Mouse (Mus musculus): ENCODE results near the gene Csrp1. TPM values are rescaled to one million over a fixed set of nuclear protein-coding genes. Genes with fewer than 3 reads are reported as not detected.

Csrp1 gene
- total RNA-seq (2015; ENCODE audit: low replicate concordance), result 46.5 and 48.6 TPM in 2 replicates
- total RNA-seq (2017; ENCODE audit: low replicate concordance), result 31.8 and 44.7 TPM in 2 replicates

- ATAC-seq (replicated peaks; ENCODE audit: low FRiP score, poor library complexity, severe bottlenecking), result no peak
Measured at GRCm38 (mm10) chr1:135719983-135720382, at the start of gene Csrp1. Gene Csrp1 (plus strand): TSS chr1:135720061.

GRCm38 (mm10) chr1:135670397-135671130 lies 49.3 kb upstream of the Csrp1 start:
- ATAC-seq (replicated peaks; ENCODE audit: low FRiP score, poor library complexity, severe bottlenecking), result peak; percentile 66; the same call in 1 of the 2 replicates

- no peak for ATAC-seq (replicated peaks; ENCODE audit: low FRiP score, poor library complexity, severe bottlenecking)
Measured at GRCm38 (mm10) chr1:135671406-135671805, 48.5 kb upstream of the Csrp1 start.

GRCm38 (mm10) chr1:135671956-135672355 lies 47.9 kb upstream of the Csrp1 start:
- ATAC-seq (replicated peaks; ENCODE audit: low FRiP score, poor library complexity, severe bottlenecking), result no peak

- ATAC-seq (replicated peaks; ENCODE audit: low FRiP score, poor library complexity, severe bottlenecking), result no peak
Measured at GRCm38 (mm10) chr1:135672374-135672773, 47.5 kb upstream of the Csrp1 start.

- ATAC-seq (replicated peaks; ENCODE audit: low FRiP score, poor library complexity, severe bottlenecking), result no peak
Measured at GRCm38 (mm10) chr1:135673423-135673822, 46.4 kb upstream of the Csrp1 start.

GRCm38 (mm10) chr1:135675449-135676129 lies 44.3 kb upstream of the Csrp1 start:
- no peak for ATAC-seq (replicated peaks; ENCODE audit: low FRiP score, poor library complexity, severe bottlenecking)

- ATAC-seq (replicated peaks; ENCODE audit: low FRiP score, poor library complexity, severe bottlenecking), result no peak
Measured at GRCm38 (mm10) chr1:135676247-135676646, 43.6 kb upstream of the Csrp1 start.

GRCm38 (mm10) chr1:135676938-135677682 lies 42.8 kb upstream of the Csrp1 start:
- ATAC-seq (replicated peaks; ENCODE audit: low FRiP score, poor library complexity, severe bottlenecking), result no peak

- no peak for ATAC-seq (replicated peaks; ENCODE audit: low FRiP score, poor library complexity, severe bottlenecking)
Measured at GRCm38 (mm10) chr1:135678145-135678544, 41.7 kb upstream of the Csrp1 start.

- no peak for ATAC-seq (replicated peaks; ENCODE audit: low FRiP score, poor library complexity, severe bottlenecking)
Measured at GRCm38 (mm10) chr1:135680716-135681115, 39.1 kb upstream of the Csrp1 start.

GRCm38 (mm10) chr1:135681122-135681521 lies 38.7 kb upstream of the Csrp1 start:
- ATAC-seq (replicated peaks; ENCODE audit: low FRiP score, poor library complexity, severe bottlenecking), result 0 out of 2 replicates have a peak, but pooled peaks have one; percentile 42

- ATAC-seq (replicated peaks; ENCODE audit: low FRiP score, poor library complexity, severe bottlenecking), result no peak
Measured at GRCm38 (mm10) chr1:135684895-135685294, 35.0 kb upstream of the Csrp1 start.

- ATAC-seq (replicated peaks; ENCODE audit: low FRiP score, poor library complexity, severe bottlenecking), result no peak
Measured at GRCm38 (mm10) chr1:135685316-135685715, 34.5 kb upstream of the Csrp1 start.

GRCm38 (mm10) chr1:135686792-135687510 lies 32.9 kb upstream of the Csrp1 start:
- ATAC-seq (replicated peaks; ENCODE audit: low FRiP score, poor library complexity, severe bottlenecking), result no peak

GRCm38 (mm10) chr1:135687771-135688492 lies 31.9 kb upstream of the Csrp1 start:
- ATAC-seq (replicated peaks; ENCODE audit: low FRiP score, poor library complexity, severe bottlenecking), result no peak

GRCm38 (mm10) chr1:135688686-135689085 lies 31.2 kb upstream of the Csrp1 start:
- ATAC-seq (replicated peaks; ENCODE audit: low FRiP score, poor library complexity, severe bottlenecking), result no peak

- ATAC-seq (replicated peaks; ENCODE audit: low FRiP score, poor library complexity, severe bottlenecking), result no peak
Measured at GRCm38 (mm10) chr1:135690784-135691416, 29.0 kb upstream of the Csrp1 start.

GRCm38 (mm10) chr1:135691417-135691815 lies 28.4 kb upstream of the Csrp1 start:
- ATAC-seq (replicated peaks; ENCODE audit: low FRiP score, poor library complexity, severe bottlenecking), result no peak
